Mouse (Mus musculus) adrenal gland, adult (tissue): ENCODE measurements around the gene 4930558C23Rik.
"Not testable (repeated sequence)": the region's sequence is repeated elsewhere in the genome, so short reads cannot be mapped to it uniquely, and the experiment has no call there.

Source experiments
- DNase-seq, 2 experiments: peaks; one replicate each; pipeline ENCODE4 v3.0.0; 2022 to 2023; ENCODE audit warnings: low spot score in 1 of 2; ENCODE audit not compliant: inconsistent age in 2 of 2

4930558C23Rik gene

DNA sequence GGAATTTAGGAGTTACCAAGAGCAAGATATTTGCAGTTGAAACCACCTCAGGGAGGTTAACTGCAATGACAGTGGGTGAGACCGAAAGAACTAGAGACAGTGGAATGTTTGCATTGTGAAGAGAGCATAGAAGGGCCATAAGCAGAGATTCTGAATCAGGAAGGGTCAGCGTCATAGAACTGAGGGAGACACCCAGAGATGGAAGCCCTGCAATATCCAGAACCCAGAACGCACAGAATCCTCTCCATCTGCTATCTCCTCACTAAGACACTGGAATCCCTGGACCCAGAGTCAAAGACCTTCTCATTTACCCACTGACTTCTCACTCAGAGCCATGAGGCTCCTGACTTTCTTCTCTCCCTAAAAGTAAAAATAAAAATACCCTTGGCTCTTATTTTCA, at the start of gene 4930558C23Rik:
4930558C23Rik (minus strand) TSS at position 101 of the 400 bp plus-strand sequence.
- no peak for DNase-seq

DNA sequence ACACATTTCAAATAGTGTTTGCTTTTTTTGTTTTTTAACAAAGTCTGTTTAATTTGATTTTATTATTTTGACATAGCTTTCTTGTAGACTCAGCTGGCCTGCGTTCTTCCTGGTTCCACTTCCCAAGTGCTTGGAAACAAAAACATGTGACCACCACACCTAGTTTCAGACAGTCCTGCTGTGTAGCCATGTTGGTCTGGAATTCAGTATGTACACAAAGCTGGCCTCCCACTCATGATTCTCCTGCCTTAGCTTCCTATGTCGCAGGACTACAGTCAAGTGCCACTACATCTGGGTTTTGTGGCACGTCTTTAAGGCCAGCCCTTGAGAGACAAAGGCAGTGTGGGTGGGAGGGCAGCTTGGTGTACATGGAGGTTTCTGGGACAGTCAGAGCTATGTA, 48.3 kb upstream of the 4930558C23Rik start:
- no peak for DNase-seq

- peak in 1 of 2 experiments; percentile 78 for DNase-seq
Observed at GRCm38 (mm10) chr3:95450408-95450807, 47.8 kb upstream of the 4930558C23Rik start.

- no peak for DNase-seq
Observed at GRCm38 (mm10) chr3:95445311-95445710, 42.7 kb upstream of the 4930558C23Rik start.

DNA sequence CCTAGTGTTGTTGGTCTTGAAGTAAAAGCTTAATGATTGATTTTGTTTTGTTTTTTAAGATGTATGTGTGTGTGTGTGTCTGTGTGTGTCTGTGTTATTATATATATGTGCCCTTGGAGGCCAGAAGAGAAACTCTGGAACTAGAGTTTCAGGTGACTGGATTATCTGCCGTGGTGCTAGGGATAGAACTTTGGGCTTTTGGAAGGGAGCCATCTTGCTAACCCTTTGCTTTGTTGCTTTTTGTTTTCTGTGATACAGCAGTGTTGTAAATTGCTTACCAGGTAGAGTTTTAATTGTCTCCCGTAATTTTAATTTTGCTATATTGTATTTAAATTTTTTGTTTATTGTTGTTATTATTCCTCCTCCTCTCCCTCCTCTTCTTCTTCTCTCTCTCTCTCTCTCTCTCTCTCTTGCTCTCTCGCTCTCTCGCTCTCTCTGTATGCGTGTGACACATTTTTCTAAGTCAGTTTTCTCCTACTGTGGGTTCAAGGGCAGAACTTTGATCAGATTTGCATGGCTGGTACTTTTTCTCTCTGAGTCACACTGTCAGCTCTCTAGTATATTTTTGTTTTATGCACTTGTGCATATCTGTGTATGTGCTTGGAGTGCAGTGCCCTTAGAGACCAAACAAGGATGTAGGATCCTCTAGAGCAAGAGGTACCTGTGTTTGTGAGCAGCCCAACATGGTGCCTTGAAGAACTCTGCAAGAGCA, 39.9 kb upstream of the 4930558C23Rik start:
- peak in 1 of 2 experiments; percentile 63 for DNase-seq

GRCm38 (mm10) chr3:95439670-95440069, 37.0 kb upstream of the 4930558C23Rik start:
- DNase-seq: no peak

- not testable (repeated sequence) for DNase-seq
Observed at GRCm38 (mm10) chr3:95438636-95439035, 36.0 kb upstream of the 4930558C23Rik start.

- DNase-seq: no peak
Observed at GRCm38 (mm10) chr3:95435561-95435960, 32.9 kb upstream of the 4930558C23Rik start.

- peak in 1 of 2 experiments; percentile 75 for DNase-seq
Observed at GRCm38 (mm10) chr3:95434983-95435370, 32.3 kb upstream of the 4930558C23Rik start.

GRCm38 (mm10) chr3:95434136-95434982, 31.7 kb upstream of the 4930558C23Rik start, which contains the start of gene Arnt:
Gene Arnt (plus strand): TSS chr3:95434388.
- peak; percentile 95 to 97 for DNase-seq

- no peak for DNase-seq
Observed at GRCm38 (mm10) chr3:95433301-95433915, 30.8 kb upstream of the 4930558C23Rik start.

DNA sequence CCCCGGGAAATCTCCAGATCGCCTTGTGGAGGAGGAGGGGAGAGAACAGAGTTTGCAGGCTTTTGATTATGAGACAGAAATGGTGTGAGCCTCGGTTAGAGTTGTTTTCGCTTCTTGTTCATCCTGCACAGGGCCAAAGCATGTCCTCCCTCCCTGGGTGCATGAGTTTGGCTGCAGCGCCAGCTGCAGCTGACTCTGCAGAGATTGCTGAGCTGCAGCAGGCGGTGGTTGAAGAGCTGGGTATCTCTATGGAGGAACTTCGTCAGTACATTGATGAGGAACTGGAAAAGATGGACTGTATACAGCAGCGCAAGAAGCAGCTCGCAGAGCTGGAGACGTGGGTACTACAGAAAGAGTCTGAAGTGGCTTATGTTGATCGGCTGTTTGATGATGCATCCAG, 25.8 kb upstream of the 4930558C23Rik start:
- DNase-seq: not testable (repeated sequence)

- peak in 1 of 2 experiments; percentile 54 for DNase-seq
Observed at GRCm38 (mm10) chr3:95427891-95428238, 25.2 kb upstream of the 4930558C23Rik start.

DNA sequence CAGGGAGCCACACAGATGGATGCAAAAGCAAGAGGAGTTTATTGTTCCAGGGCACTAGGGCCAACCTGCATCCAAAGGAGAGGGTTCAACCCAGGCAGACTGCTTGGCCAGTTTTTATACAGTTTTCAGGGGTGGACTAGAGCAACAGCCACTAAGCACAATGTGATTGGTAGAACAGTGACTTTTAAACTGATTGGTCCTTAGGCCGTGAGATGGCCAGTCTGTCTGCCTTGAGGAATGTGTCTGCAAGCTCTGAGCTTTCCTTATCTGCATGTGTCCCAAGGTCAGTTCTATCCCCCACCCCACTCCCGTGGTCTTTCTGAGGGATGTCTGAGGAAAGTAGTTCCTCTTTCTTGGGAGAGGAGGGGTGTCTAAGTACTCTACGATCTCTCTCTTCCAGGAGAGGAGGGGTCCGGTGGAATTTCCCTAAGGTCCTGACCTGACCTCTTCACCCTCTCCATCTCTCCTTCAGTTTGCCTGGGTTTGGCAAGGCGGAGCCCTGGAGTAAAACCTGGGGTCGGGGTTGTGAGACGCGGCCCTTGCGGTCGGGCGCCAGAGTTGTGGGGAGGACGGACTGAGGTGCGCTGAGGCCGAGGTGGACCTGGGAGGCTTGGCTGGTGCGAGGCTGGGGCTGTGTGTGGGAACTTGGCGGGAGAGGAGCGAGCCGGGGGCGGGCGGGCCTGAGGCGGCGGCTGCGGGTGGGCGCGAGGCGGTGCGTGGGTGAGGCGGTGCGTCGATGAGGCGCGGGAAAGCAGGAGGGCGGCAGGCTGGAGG, 24.7 kb upstream of the 4930558C23Rik start:
- not testable (repeated sequence) for DNase-seq

DNA sequence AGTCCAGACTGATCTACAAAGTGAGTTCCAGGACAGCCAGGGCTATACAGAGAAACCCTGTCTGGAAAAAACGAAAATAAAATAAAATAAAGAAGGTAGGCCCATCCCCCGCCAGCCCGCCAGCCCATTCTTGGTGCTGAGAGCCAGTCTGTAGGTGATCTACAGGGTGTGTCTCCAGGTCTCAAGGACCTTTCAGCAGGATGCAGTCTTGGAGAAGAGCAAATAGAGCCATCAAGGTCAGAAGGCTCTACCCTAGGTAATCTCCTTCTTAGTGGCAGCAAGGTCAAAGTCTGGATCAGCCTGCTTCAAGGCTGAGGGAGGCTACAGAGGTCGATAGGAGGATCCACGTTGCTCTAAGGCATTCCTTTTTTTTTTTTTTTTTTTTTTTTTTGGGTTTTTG, 23.8 kb upstream of the 4930558C23Rik start:
- DNase-seq: not testable (repeated sequence)

GRCm38 (mm10) chr3:95417866-95418265, 15.2 kb upstream of the 4930558C23Rik start:
- no peak for DNase-seq

GRCm38 (mm10) chr3:95412268-95412667, 9.6 kb upstream of the 4930558C23Rik start:
- no peak for DNase-seq

DNA sequence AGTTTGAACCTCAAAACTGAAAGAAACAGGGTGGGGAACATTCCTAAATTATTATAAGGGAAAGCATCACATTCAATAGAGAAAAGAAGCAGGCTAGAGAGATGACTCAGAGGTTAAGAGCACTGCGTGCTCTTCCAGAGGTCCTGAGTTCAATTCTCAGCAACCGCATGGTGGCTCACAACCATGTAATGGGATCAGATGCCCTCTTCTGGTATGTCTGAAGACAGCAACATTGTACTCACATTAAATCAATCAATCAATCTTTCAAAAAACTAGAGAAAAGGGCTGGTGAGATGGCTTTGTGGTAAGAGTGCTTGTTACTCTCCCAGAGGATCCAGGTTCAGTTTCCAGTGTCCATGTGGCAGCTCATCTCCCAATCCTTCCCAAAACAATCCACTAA, 6.2 kb upstream of the 4930558C23Rik start:
- no peak for DNase-seq

DNA sequence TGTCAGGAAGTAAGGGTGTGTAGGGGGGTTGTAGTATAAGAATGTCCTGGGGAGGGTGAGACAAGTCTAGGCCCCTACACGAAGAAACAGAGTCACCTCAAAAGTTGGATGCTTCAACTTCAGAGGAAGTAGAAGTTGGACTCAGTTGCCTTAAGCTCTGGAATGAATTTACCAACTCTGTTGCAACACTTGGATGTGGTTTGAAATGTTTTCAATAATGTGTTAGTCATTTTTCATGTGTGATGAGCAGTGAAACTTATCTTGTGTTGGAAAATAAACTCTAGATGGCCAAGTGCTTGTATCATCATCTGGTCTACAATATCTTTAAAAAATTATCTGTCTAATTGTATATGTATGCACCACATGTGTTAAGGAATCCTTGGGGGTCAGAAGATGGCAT, 5.1 kb upstream of the 4930558C23Rik start:
- DNase-seq: peak in 1 of 2 experiments; percentile 31

DNA sequence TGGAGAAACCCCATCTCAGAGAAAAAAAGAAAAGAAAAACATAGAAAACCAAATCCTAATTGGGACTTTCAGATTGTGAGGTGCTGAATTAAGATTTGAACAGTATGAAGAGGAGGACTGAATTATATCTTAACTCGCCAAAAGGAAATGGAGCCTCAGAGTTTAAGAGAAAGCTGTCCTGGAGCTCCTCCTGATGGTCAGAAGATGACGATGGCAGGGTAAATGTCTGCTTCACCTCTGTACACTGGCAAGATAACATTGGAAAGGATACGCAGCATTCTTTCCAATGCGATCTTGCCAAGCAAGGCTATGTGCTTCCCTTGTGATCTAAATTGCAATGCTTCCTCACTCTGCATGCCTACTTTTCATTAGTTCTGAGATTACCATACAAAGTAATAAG, 8.3 kb downstream of the 4930558C23Rik start:
- peak; percentile 20 to 58 for DNase-seq
